Mouse (Mus musculus) heart, adult 2 months (tissue): ENCODE results near the gene Tnrc18.

Experiments used
- CTCF ChIP-seq: fragments of 200-600 bp; IDR thresholded peaks from 2 replicates; pipeline ENCODE4 v1.8.1; 2022; ENCODE audit warnings: antibody characterized with exemption, mild to moderate bottlenecking, moderate library complexity
- EP300 ChIP-seq: fragments of 200-500 bp; IDR thresholded peaks from 2 replicates; pipeline ENCODE4 v1.6.1; 2011; ENCODE audit warnings: low read depth, low read length, control low read depth; ENCODE audit not compliant: insufficient read depth
- POLR2A ChIP-seq: fragments of 200-500 bp; IDR thresholded peaks from 2 replicates; pipeline ENCODE4 v1.6.1; 2011; ENCODE audit warnings: mild to moderate bottlenecking, low read depth, low read length, control low read depth; ENCODE audit not compliant: insufficient read depth

DNA sequence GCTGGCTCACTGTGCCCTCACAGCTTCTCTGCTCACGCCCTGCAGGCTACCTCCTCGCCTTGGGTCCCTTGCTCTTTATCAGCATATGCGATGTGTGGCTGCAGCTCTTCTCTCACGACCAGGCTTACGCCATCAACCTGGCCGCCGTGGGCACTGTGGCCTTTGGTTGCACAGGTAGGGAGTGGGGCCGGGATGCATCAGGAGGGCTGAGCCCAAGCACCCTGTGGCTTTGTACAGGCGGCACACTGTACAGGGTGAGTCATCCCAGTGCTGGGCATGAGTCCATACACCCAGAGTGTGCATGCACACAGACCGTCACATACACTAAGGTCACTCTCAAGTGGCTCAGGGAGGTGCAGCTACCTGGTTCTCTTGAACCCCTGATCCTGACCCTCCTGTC is 103.5 kb downstream of the Tnrc18 start:
- no peak for TF ChIP-seq CTCF
- TF ChIP-seq POLR2A: no peak
- no peak for TF ChIP-seq EP300
